Mouse (Mus musculus): Measurements from ENCODE around the gene Tnpo3.

DNA sequence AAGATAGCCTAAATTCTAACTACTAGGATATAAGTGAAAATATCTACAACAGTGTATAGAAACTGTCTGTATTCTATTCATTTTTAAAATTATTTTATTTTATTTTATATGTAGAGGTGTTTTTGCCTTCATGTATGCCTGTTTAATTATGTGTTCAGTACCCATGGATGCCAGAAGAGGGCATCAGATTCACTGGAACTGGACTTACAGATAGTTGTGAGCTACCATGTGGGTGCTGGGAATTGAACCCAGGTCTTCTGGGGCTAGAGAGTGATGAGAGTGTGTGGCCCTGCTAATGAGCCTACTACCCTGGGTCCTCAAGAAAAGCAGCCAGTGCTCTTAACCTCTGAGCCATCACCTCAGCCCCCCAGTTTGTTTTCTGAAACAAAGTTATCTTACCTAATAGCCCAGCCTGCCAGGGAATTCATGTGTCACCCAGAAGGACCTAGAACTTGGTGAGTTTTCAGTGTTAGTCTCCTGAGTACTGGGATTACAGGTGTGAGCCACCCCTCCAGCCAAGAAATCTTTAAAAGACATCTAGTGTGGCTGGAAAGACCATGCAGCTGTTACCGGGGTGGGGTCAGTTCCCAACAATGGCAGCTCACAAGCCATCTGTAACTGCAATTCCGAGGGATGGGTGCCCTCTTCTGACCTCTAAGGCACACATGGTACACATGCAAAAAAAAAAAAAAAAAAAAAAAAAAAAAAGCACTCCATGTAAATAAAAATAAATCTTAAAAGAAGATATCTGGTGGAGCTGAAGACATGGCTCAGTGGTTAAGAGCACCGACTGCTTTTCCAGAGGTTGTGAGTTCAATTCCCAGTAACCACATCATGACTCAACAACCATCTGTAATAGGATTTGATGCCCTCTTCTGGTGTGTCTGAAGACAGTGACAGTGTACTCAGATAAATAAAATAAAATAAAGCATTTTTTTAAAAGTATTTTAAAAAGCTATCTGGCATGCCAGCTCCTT is 28.0 kb upstream of the Tnpo3 start:
- TF ChIP-seq UBTF (IDR thresholded peaks at IDR 0.05; ENCODE audit: low read depth, low read length), result no peak
- TF ChIP-seq POLR2A (IDR thresholded peaks at IDR 0.05; ENCODE audit: low read depth, low read length), result no peak
- no peak for TF ChIP-seq EP300 (IDR thresholded peaks at IDR 0.05; ENCODE audit: low read length)
- no peak for TF ChIP-seq ZC3H11A (IDR thresholded peaks at IDR 0.05; ENCODE audit: low read depth, low read length)
- no peak for TF ChIP-seq MAX (IDR thresholded peaks at IDR 0.05; ENCODE audit: low read length)
- TF ChIP-seq BHLHE40 (IDR thresholded peaks at IDR 0.05; ENCODE audit: low read depth, low read length), result no peak
- TF ChIP-seq ZMIZ1 (IDR thresholded peaks at IDR 0.05; ENCODE audit: low read depth, low read length), result no peak
- TF ChIP-seq CTCF (conservative IDR thresholded peaks at IDR 0.05 in 1 of 2, IDR thresholded peaks at IDR 0.05 in 1 of 2; ENCODE audit: low read depth in 2 of 2, low read length in 2 of 2), result no peak
- TF ChIP-seq CHD2 (IDR thresholded peaks at IDR 0.05; ENCODE audit: low read length), result no peak
- TF ChIP-seq SIN3A (IDR thresholded peaks at IDR 0.05; ENCODE audit: low read length), result no peak
- TF ChIP-seq RAD21 (IDR thresholded peaks at IDR 0.05; ENCODE audit: low read depth, low read length), result no peak
- no peak for TF ChIP-seq KAT2A (IDR thresholded peaks at IDR 0.05; ENCODE audit: insufficient replicate concordance, low read length)
